Mouse (Mus musculus): Measurements from ENCODE around the gene Ucp1. TPM values are rescaled to one million over a fixed set of nuclear protein-coding genes. Genes with fewer than 3 reads are reported as not detected.

The Ucp1 gene
- polyA plus RNA-seq, 1 experiment = not detected

- Histone ChIP-seq H3K36me3 (ENCODE audit: control insufficient read depth, insufficient read depth) (no peaks in the 10 kb centered on the region), H3K79me3 (ENCODE audit: low read depth) (no peaks in the 10 kb centered on the region), H3ac (ENCODE audit: control insufficient read depth, insufficient read length, low read depth) (no peak overlapping the region), H3K79me2 (ENCODE audit: control insufficient read depth, insufficient read depth) (no peaks in the 10 kb centered on the region), H3K4me3 (ENCODE audit: insufficient read depth, poor library complexity, severe bottlenecking) (no peak overlapping the region), H3K27me3 (ENCODE audit: control insufficient read depth, insufficient read depth, insufficient read length) (no peaks in the 10 kb centered on the region)
- TF ChIP-seq USF1 (IDR thresholded peaks at IDR 0.05; ENCODE audit: low read depth) = no peak
- TF ChIP-seq FOSL1 (IDR thresholded peaks at IDR 0.05; ENCODE audit: insufficient read depth, low read length, poor library complexity, severe bottlenecking) = no peak
- no peak for TF ChIP-seq MAX (IDR thresholded peaks at IDR 0.05)
- peak; percentile 48 for TF ChIP-seq CTCF (IDR thresholded peaks at IDR 0.05; ENCODE audit: control insufficient read depth, insufficient read depth, insufficient read length)
Observed at GRCm38 (mm10) chr8:83260418-83261215, 29.5 kb upstream of the Ucp1 start.

DNA sequence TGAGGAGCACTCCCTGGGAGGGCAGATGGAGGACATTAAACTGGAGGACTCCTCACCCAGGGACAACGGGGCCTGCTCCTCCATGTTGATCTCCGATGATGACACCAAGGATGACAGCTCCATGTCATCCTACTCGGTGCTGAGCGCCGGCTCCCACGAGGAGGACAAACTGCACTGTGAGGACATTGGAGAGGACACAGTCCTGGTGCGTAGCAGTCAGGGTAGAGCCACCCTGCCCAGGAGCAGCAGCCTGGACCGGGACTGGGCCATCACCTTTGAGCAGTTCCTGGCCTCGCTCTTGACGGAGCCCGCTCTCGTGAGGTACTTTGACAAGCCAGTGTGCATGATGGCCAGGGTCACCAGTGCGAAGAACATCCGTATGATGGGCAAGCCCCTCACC is 19.0 kb upstream of the Ucp1 start:
- H3ac ChIP-seq (ENCODE audit: control insufficient read depth, insufficient read length, low read depth) = no peak overlapping the region
- no peaks in the 10 kb centered on the region for H3K27me3 ChIP-seq (ENCODE audit: control insufficient read depth, insufficient read depth, insufficient read length)
- no peak for TF ChIP-seq MYOG (IDR thresholded peaks at IDR 0.05; ENCODE audit: control insufficient read depth, extremely low read depth, insufficient read length)
- no peak for TF ChIP-seq CEBPB (IDR thresholded peaks at IDR 0.05; ENCODE audit: low read depth)
- TF ChIP-seq MAX (IDR thresholded peaks at IDR 0.05) = no peak
- TF ChIP-seq MYOD1 (IDR thresholded peaks at IDR 0.05; ENCODE audit: control insufficient read depth, insufficient read length, low read depth) = no peak
- no peak for TF ChIP-seq FOSL1 (IDR thresholded peaks at IDR 0.05; ENCODE audit: insufficient read depth, low read length, poor library complexity, severe bottlenecking)
- no peaks in the 10 kb centered on the region for H3K79me3 ChIP-seq (ENCODE audit: low read depth)
- H3K4me3 ChIP-seq (ENCODE audit: insufficient read depth, poor library complexity, severe bottlenecking) = no peak overlapping the region
- no peaks in the 10 kb centered on the region for H3K36me3 ChIP-seq (ENCODE audit: control insufficient read depth, insufficient read depth)
- H3K79me2 ChIP-seq (ENCODE audit: control insufficient read depth, insufficient read depth) = no peaks in the 10 kb centered on the region

GRCm38 (mm10) chr8:83272464-83272863 is 17.7 kb upstream of the Ucp1 start:
- TF ChIP-seq MYOD1 (IDR thresholded peaks at IDR 0.05; ENCODE audit: control insufficient read depth, insufficient read length, low read depth) (no peak), CEBPB (IDR thresholded peaks at IDR 0.05; ENCODE audit: low read depth) (no peak), MAX (IDR thresholded peaks at IDR 0.05) (no peak), MYOG (IDR thresholded peaks at IDR 0.05; ENCODE audit: control insufficient read depth, extremely low read depth, insufficient read length) (no peak), FOSL1 (IDR thresholded peaks at IDR 0.05; ENCODE audit: insufficient read depth, low read length, poor library complexity, severe bottlenecking) (no peak), CTCF (IDR thresholded peaks at IDR 0.05; ENCODE audit: control insufficient read depth, insufficient read depth, insufficient read length) (no peak), USF1 (IDR thresholded peaks at IDR 0.05; ENCODE audit: low read depth) (no peak)
- Histone ChIP-seq H3K4me3 (ENCODE audit: insufficient read depth, poor library complexity, severe bottlenecking) (no peak overlapping the region), H3ac (ENCODE audit: control insufficient read depth, insufficient read length, low read depth) (no peak overlapping the region), H3K36me3 (ENCODE audit: control insufficient read depth, insufficient read depth) (no peaks in the 10 kb centered on the region), H3K79me2 (ENCODE audit: control insufficient read depth, insufficient read depth) (no peaks in the 10 kb centered on the region), H3K27me3 (ENCODE audit: control insufficient read depth, insufficient read depth, insufficient read length) (no peaks in the 10 kb centered on the region), H3K79me3 (ENCODE audit: low read depth) (no peaks in the 10 kb centered on the region)

DNA sequence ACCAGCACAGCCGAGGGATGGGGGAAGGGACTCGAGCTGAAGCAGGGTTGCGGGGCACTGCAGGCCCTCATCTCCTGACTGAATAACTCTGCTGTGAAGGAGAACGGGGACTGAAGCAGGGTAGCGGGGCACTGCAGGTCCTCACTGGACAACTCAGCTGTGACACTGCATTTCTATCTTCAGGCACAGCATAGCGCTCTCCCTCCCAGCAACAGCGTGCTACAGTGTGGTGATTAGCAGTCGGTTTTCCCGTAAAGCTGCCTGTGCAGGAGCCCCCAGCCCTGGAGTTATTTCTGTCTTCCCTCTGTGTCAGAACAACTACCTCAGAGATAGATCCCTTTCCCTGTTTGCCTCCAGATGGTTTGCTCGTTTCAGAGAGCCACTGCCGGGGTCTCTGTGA is 15.7 kb upstream of the Ucp1 start:
- Histone ChIP-seq H3K27me3 (ENCODE audit: control insufficient read depth, insufficient read depth, insufficient read length) (no peaks in the 10 kb centered on the region), H3K4me3 (ENCODE audit: insufficient read depth, poor library complexity, severe bottlenecking) (no peak overlapping the region), H3K36me3 (ENCODE audit: control insufficient read depth, insufficient read depth) (no peaks in the 10 kb centered on the region), H3ac (ENCODE audit: control insufficient read depth, insufficient read length, low read depth) (no peak overlapping the region), H3K79me3 (ENCODE audit: low read depth) (no peaks in the 10 kb centered on the region), H3K79me2 (ENCODE audit: control insufficient read depth, insufficient read depth) (no peaks in the 10 kb centered on the region)
- no peak for TF ChIP-seq CEBPB (IDR thresholded peaks at IDR 0.05; ENCODE audit: low read depth)
- no peak for TF ChIP-seq FOSL1 (IDR thresholded peaks at IDR 0.05; ENCODE audit: insufficient read depth, low read length, poor library complexity, severe bottlenecking)
- TF ChIP-seq MYOG (IDR thresholded peaks at IDR 0.05; ENCODE audit: control insufficient read depth, extremely low read depth, insufficient read length) = no peak
- TF ChIP-seq USF1 (IDR thresholded peaks at IDR 0.05; ENCODE audit: low read depth) = no peak
- no peak for TF ChIP-seq MAX (IDR thresholded peaks at IDR 0.05)
- no peak for TF ChIP-seq MYOD1 (IDR thresholded peaks at IDR 0.05; ENCODE audit: control insufficient read depth, insufficient read length, low read depth)
- TF ChIP-seq CTCF (IDR thresholded peaks at IDR 0.05; ENCODE audit: control insufficient read depth, insufficient read depth, insufficient read length) = no peak

DNA sequence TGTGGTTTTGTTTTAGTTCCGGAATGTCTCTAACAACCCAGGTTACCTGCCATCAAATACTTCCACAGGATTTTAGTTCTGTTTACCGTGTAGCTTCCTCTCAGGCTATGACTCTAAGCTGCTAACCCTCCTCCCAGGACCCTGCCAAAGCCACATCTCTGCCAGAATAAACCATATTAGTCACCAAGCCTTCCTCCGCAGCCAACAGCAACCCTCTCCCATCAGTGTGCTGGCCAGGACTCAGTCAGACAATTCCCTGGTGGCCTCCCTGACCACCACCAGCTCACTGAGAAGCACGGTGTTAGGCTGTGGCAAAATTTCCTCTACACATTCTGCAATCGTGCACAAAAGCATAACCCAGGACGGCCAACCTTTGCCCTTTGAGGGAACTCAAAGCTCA is 11.7 kb upstream of the Ucp1 start:
- no peaks in the 10 kb centered on the region for H3K36me3 ChIP-seq (ENCODE audit: control insufficient read depth, insufficient read depth)
- TF ChIP-seq MYOG (IDR thresholded peaks at IDR 0.05; ENCODE audit: control insufficient read depth, extremely low read depth, insufficient read length) (no peak), FOSL1 (IDR thresholded peaks at IDR 0.05; ENCODE audit: insufficient read depth, low read length, poor library complexity, severe bottlenecking) (peak; percentile 49), CEBPB (IDR thresholded peaks at IDR 0.05; ENCODE audit: low read depth) (peak; percentile 7), CTCF (IDR thresholded peaks at IDR 0.05; ENCODE audit: control insufficient read depth, insufficient read depth, insufficient read length) (no peak), MAX (IDR thresholded peaks at IDR 0.05) (no peak), MYOD1 (IDR thresholded peaks at IDR 0.05; ENCODE audit: control insufficient read depth, insufficient read length, low read depth) (peak; percentile 23), USF1 (IDR thresholded peaks at IDR 0.05; ENCODE audit: low read depth) (no peak)

DNA sequence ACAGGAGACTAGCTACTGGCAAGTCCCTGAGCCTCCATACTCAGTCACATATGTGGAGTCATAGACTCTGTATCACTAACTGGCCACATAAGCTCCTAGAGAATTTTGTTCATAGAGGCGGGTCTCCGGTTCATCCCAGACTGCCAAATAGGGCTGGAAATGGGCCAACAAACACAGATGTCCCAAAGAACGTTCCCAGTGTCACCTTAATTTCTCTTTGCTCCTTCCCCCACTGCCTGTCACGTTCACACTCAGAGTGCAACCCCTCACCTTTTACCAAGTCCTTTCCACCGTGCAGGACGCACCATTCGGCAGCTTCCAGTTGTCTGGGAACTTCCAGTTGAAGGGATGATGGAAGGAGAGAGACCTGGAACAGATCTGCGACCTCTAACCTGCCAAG is 4.8 kb upstream of the Ucp1 start:
- TF ChIP-seq FOSL1 (IDR thresholded peaks at IDR 0.05; ENCODE audit: insufficient read depth, low read length, poor library complexity, severe bottlenecking) (no peak), MAX (IDR thresholded peaks at IDR 0.05) (no peak), USF1 (IDR thresholded peaks at IDR 0.05; ENCODE audit: low read depth) (no peak), MYOG (IDR thresholded peaks at IDR 0.05; ENCODE audit: control insufficient read depth, extremely low read depth, insufficient read length) (no peak), MYOD1 (IDR thresholded peaks at IDR 0.05; ENCODE audit: control insufficient read depth, insufficient read length, low read depth) (no peak), CTCF (IDR thresholded peaks at IDR 0.05; ENCODE audit: control insufficient read depth, insufficient read depth, insufficient read length) (no peak), CEBPB (IDR thresholded peaks at IDR 0.05; ENCODE audit: low read depth) (no peak)
- H3K36me3 ChIP-seq (ENCODE audit: control insufficient read depth, insufficient read depth) = no peaks in the 10 kb centered on the region
- peaks cover 15% of the 10 kb centered on the region for H3K27me3 ChIP-seq (ENCODE audit: control insufficient read depth, insufficient read depth, insufficient read length)
- H3ac ChIP-seq (ENCODE audit: control insufficient read depth, insufficient read length, low read depth) = no peak overlapping the region
- H3K4me3 ChIP-seq (ENCODE audit: insufficient read depth, poor library complexity, severe bottlenecking) = no peak overlapping the region
- no peaks in the 10 kb centered on the region for H3K79me2 ChIP-seq (ENCODE audit: control insufficient read depth, insufficient read depth)
- H3K79me3 ChIP-seq (ENCODE audit: low read depth) = no peaks in the 10 kb centered on the region

More for the DNA sequence above, 11.7 kb upstream of the Ucp1 start:
- H3K79me3 ChIP-seq (ENCODE audit: low read depth) = no peaks in the 10 kb centered on the region
- no peaks in the 10 kb centered on the region for H3K79me2 ChIP-seq (ENCODE audit: control insufficient read depth, insufficient read depth)
- no peak overlapping the region for H3ac ChIP-seq (ENCODE audit: control insufficient read depth, insufficient read length, low read depth)
- no peak overlapping the region for H3K4me3 ChIP-seq (ENCODE audit: insufficient read depth, poor library complexity, severe bottlenecking)
- no peaks in the 10 kb centered on the region for H3K27me3 ChIP-seq (ENCODE audit: control insufficient read depth, insufficient read depth, insufficient read length)

Data from C2C12 (cell line).